18 mouse cellular contexts compared by ENCODE assay signal in the genomic region with DNA sequence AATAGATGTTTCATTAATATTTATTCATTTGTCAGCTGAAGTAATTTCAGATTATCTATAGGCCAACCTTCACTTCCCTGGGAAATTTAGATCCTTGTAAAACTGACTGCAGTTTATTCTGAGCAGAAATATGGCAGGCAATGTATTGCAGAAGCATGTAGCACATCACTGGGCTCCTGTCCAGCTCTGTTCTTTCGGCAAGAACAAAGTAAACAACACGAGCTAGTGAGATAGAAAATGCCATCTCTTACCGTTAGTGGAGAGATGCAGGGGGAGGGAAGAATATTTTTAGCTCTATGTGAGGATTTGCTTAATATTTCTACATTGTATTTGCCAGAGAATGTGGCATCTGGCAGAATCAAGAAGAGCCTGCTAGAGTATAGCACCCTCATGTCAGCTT. TPM values are rescaled to one million over a fixed set of nuclear protein-coding genes. Genes with fewer than 3 reads are reported as not detected.
A peak's percentile ranks its signal among the peaks of the same experiment; 100 is the strongest.
DNase-seq lines count a peak whose midpoint lies in the region; ATAC-seq lines count a peak whose summit lies in the region.
"Had no signal": no experiment of that assay in that cellular context is flagged by ENCODE, and none has a peak within 500 bp of the region (broad histone marks: within the 10 kb centered on the region; RNA-seq: fewer than 3 reads in every experiment).

No protein-coding gene starts in this region.

- H3K9ac ChIP-seq in hindbrain, embryonic 11.5 days (ENCODE audit: low read depth, low read length): no peak overlapping the region
- H3K9ac ChIP-seq: liver, embryonic 13.5 days had no signal

- H3K27me3 ChIP-seq in hindbrain, embryonic 11.5 days (ENCODE audit: control insufficient read depth, insufficient read depth, low read length): no peaks in the 10 kb centered on the region
- H3K27me3 ChIP-seq: liver, embryonic 13.5 days had no signal

- H3K27ac ChIP-seq in hindbrain, embryonic 11.5 days (ENCODE audit: low read depth, low read length): no peak overlapping the region
- H3K27ac ChIP-seq: liver, embryonic 13.5 days had no signal

- ATAC-seq in frontal cortex, adult (ENCODE audit: low TSS enrichment): peak; percentile 96
- no peak for ATAC-seq in hindbrain, embryonic 11.5 days (ENCODE audit: low FRiP score)
- ATAC-seq: hindbrain, embryonic 16.5 days had no signal

- H3K4me3 ChIP-seq in hindbrain, embryonic 11.5 days (ENCODE audit: low read depth, low read length): no peak overlapping the region
- H3K4me3 ChIP-seq: liver, embryonic 13.5 days had no signal

- no peaks in the 10 kb centered on the region for H3K4me1 ChIP-seq in hindbrain, embryonic 11.5 days (replicated peaks; ENCODE audit: control insufficient read depth, insufficient read depth, low read length)
- H3K4me1 ChIP-seq: liver, embryonic 13.5 days had no signal

- 84% methylated on average over 3 of the region's 3 CpGs for WGBS in hindbrain, embryonic 11.5 days

- intact Hi-C loops in left cerebral cortex, postnatal 14 days (cut with DNase I): no loop called here

- no peaks in the 10 kb centered on the region for H3K9me3 ChIP-seq in hindbrain, embryonic 11.5 days (ENCODE audit: control insufficient read depth, low read length)
- H3K9me3 ChIP-seq: liver, embryonic 13.5 days had no signal

- H3K4me2 ChIP-seq in hindbrain, embryonic 11.5 days (replicated peaks; ENCODE audit: low read depth, low read length): no peak overlapping the region
- H3K4me2 ChIP-seq: liver, embryonic 13.5 days; midbrain, embryonic 11.5 days had no signal

- no peaks in the 10 kb centered on the region for H3K36me3 ChIP-seq in hindbrain, embryonic 11.5 days (ENCODE audit: control insufficient read depth, insufficient read depth, low read length)
- H3K36me3 ChIP-seq: liver, embryonic 13.5 days had no signal

- DNase-seq in frontal cortex, postnatal 10 days (ENCODE audit: low spot score in 2 of 2): no peak
- peak; percentile 20 for DNase-seq in lung, postnatal 10 days
- DNase-seq in lung, postnatal 36 days: no peak
- peak; percentile 55 to 82 for DNase-seq in left cerebral cortex, postnatal 14 days (ENCODE audit: low spot score in 2 of 2)
- DNase-seq in spleen, postnatal 10 days (ENCODE audit: low spot score in 2 of 2): no peak
- DNase-seq in thymus, adult 18-20 months: no peak
- DNase-seq in hindbrain, embryonic 11.5 days (ENCODE audit: low spot score): no peak
- DNase-seq: adrenal gland, postnatal 36 days; cerebellum, adult 11-12 months; liver, embryonic 13.5 days; thymus, postnatal 25 days had no signal

RNA-seq across cellular contexts. Expression of gene Fam81b, which starts 13.8 kb away (rescaled TPM):
- total RNA-seq in left cerebral cortex, postnatal 14 days (2021): not detected
- 2.1 and 2.3 TPM in 2 replicates for polyA plus RNA-seq in hindbrain, embryonic 11.5 days (2014; fragmentation: Nextera tagmentation; extraction: Ambion mirVana)
- total RNA-seq: adrenal gland, postnatal 36 days; granulocyte monocyte progenitor cell, adult 5-6 weeks; MEL had no signal
- polyA plus RNA-seq: heart, postnatal 0 days; kidney, embryonic 14.5 days; liver, embryonic 13.5 days; midbrain, embryonic 11.5 days had no signal

Comparison
In these comparisons a context has a peak if more than half of its experiments do, and no peak if none do; other contexts are left out.
1. DNase-seq: peak in lung, postnatal 10 days (single experiment) and left cerebral cortex, postnatal 14 days (2 of 2); none in frontal cortex, postnatal 10 days (0 of 2), lung, postnatal 36 days (single experiment), spleen, postnatal 10 days (0 of 2), thymus, adult 18-20 months (0 of 2) and hindbrain, embryonic 11.5 days (single experiment).